Mouse (Mus musculus) embryonic facial prominence, embryonic 14.5 days (tissue): ENCODE measurements around the gene Flt3l. TPM values are rescaled to one million over a fixed set of nuclear protein-coding genes. Genes with fewer than 3 reads are reported as not detected.
A peak's percentile ranks its signal among the peaks of the same experiment; 100 is the strongest.
"Not testable (repeated sequence)": the region's sequence is repeated elsewhere in the genome, so short reads cannot be mapped to it uniquely, and the experiment has no call there.

Source experiments
- ATAC-seq: fragments of 200-750 bp; cut with Nextera tagmentation; 2 replicates; pipeline ENCODE4 v1.8.0; 2017; ENCODE audit warnings: low read depth, moderate number of reproducible peaks, moderate TSS enrichment
- DNase-seq: peaks from one replicate; pipeline ENCODE4 v3.0.0-alpha.2; 2015; ENCODE audit warnings: low spot score
- H3K27ac ChIP-seq: fragments of 300-500 bp; sonication (generic); replicated peaks from 2 replicates; pipeline ENCODE4 v1.5.1; 2014; ENCODE audit warnings: low read depth, mild to moderate bottlenecking, low read length, moderate library complexity
- H3K27me3 ChIP-seq: fragments of 300-500 bp; sonication (generic); replicated peaks from 2 replicates; pipeline ENCODE4 v1.6.1; 2014; ENCODE audit warnings: low read length; ENCODE audit not compliant: control insufficient read depth, insufficient read depth
- H3K36me3 ChIP-seq: fragments of 300-500 bp; sonication (generic); 2 replicates; pipeline ENCODE4 v1.6.1; 2014; ENCODE audit warnings: low read length, mixed read lengths; ENCODE audit not compliant: control insufficient read depth, insufficient read depth
- H3K4me1 ChIP-seq: fragments of 300-500 bp; sonication (generic); 2 replicates; pipeline ENCODE4 v1.6.1; 2014; ENCODE audit warnings: antibody characterized with exemption, low read length; ENCODE audit not compliant: control insufficient read depth, insufficient read depth
- H3K4me2 ChIP-seq: fragments of 300-500 bp; sonication (generic); 2 replicates; pipeline ENCODE4 v1.6.1; 2014; ENCODE audit warnings: low read depth, mild to moderate bottlenecking, low read length, moderate library complexity, mixed read lengths
- H3K4me3 ChIP-seq: fragments of 300-500 bp; sonication (generic); 2 replicates; pipeline ENCODE4 v1.5.1; 2014; ENCODE audit warnings: low read depth, mild to moderate bottlenecking, low read length
- H3K9ac ChIP-seq: fragments of 300-500 bp; sonication (generic); 2 replicates; pipeline ENCODE4 v1.6.1; 2014; ENCODE audit warnings: low read depth, mild to moderate bottlenecking, low read length, moderate library complexity, mixed read lengths
- H3K9me3 ChIP-seq: fragments of 300-500 bp; sonication (generic); 2 replicates; pipeline ENCODE4 v1.6.1; 2016; ENCODE audit warnings: low read length; ENCODE audit not compliant: control insufficient read depth
- WGBS: fragments of 180-500 bp; shearing (Covaris S2); extraction: QIAGEN DNeasy Blood & Tissue Kit; methylation state at CpG from one replicate; pipeline ENCODE4 v1.1.7; 2014; 5-methylcytosine and 5-hydroxymethylcytosine counted together
- polyA plus RNA-seq: library from polyadenylated mRNA; unstranded; fragments of >200 nt; fragmentation: Nextera tagmentation; extraction: Ambion mirVana; gene quantifications from 2 replicates; pipeline ENCODE4 v1.2.1, GENCODE M21; 2014

Gene Flt3l
- polyA plus RNA-seq, 1 experiment from 2014 or later: 2.3 TPM

DNA sequence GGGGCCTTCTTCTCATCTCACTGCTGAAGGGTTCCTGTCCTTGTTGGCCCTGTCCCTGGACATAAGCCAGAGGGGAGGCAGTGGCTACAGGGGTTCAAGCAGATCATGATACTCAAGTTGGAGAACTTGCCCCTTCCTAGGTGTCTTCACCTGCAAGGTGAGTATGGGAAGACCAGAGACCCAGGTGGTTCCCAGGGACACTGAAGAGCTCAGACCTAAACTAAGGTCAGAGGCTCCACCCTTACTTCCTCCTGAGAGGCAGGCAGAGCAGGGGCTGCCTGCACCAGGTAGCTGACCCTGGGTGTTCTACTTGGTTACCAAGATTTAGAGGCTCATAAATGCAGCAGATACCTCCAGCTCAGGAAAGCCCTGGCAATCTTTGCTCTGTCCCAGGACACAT lies 14.3 kb downstream of the Flt3l start:
- H3K4me3 ChIP-seq: no peak overlapping the region
- ATAC-seq (no peak), DNase-seq (no peak)
- H3K27ac ChIP-seq: no peak overlapping the region
- H3K9ac ChIP-seq: 0 out of 2 replicates have a peak overlapping the region, but pooled peaks have one; percentile 11
- no peak overlapping the region for H3K4me2 ChIP-seq
- H3K27me3 ChIP-seq: no peaks in the 10 kb centered on the region
- peaks cover 17% of the 10 kb centered on the region for H3K4me1 ChIP-seq
- H3K36me3 ChIP-seq: peaks cover 71% of the 10 kb centered on the region
- H3K9me3 ChIP-seq: no peaks in the 10 kb centered on the region

DNA sequence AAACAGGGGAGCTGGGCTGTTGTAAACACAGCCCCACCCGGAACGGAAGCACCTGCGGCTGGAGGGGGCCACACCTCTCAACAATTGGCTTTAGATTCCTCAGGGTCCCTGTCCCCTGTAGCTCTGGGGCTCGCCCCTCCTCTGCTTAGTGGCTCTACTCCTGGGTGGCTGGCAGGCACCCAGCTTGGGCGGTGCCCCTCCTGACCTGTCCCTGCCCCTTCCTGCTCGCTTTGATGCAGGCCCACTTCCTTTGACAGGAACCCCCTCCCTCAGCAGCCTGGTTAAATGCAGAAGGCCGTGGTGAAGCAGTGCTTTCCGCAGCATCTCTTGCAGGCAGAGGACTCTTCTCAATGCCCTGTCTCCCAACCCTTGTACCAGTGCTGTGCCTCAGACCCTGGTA lies 14.8 kb downstream of the Flt3l start:
- 52% methylated on average over 8 of the region's 8 CpGs for WGBS
- no peak for DNase-seq
- no peak overlapping the region for H3K27ac ChIP-seq

DNA sequence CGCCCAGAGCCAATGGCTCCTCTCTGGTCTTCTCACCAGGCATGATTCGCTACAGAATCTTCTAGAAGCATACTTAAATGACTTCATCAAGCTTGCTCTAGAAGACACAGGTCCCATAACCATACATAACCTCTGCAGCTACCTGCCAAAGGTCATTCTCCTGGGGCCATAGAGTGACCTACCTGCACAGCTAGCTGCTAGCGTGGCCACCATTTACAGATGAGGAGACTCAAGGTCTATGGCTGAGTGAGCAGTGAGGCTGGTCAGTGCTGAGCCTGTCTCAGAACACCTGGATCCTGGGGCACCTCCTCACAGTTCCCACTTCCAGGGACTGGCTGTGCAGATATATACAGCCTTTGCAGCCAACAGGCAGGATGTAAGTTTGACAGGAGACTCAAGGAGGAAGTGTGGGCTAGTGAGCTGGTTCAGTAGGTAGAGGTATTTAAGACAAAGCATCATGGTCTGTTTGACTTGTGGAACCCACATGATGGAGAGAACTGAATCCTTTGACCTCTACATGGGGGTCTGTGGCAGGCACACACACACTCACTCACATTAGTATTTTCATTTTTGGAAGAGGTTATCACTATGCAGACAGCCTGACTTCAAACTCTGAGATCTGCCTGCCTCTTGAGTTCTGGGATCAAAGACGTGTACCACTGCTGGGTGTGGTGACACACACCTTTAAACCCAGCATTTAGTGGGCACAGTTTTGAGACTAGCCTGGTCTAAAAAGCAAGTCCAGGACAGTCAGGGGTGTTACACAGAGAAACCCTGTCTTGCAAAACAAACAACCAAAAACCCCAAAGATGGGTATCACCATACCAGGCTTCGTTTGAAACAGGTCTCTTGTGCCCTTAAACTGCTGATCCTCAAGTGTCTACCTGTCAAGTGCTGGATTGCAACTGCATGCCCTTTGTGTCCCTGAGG lies 16.2 kb downstream of the Flt3l start:
- no peak for ATAC-seq
- WGBS: 79% methylated on average over 5 of the region's 5 CpGs
- H3K36me3 ChIP-seq: peaks cover 51% of the 10 kb centered on the region
- H3K27me3 ChIP-seq: no peaks in the 10 kb centered on the region
- no peak overlapping the region for H3K4me3 ChIP-seq
- peaks cover 11% of the 10 kb centered on the region for H3K4me1 ChIP-seq
- no peak overlapping the region for H3K27ac ChIP-seq
- H3K9ac ChIP-seq: no peak overlapping the region
- DNase-seq: no peak
- H3K4me2 ChIP-seq: no peak overlapping the region
- H3K9me3 ChIP-seq: no peaks in the 10 kb centered on the region

More for the DNA sequence above, 14.8 kb downstream of the Flt3l start:
- Histone ChIP-seq H3K9me3 (no peaks in the 10 kb centered on the region), H3K4me1 (peaks cover 11% of the 10 kb centered on the region), H3K4me2 (no peak overlapping the region), H3K4me3 (no peak overlapping the region), H3K36me3 (peaks cover 65% of the 10 kb centered on the region), H3K9ac (0 out of 2 replicates have a peak overlapping the region, but pooled peaks have one; percentile 11), H3K27me3 (no peaks in the 10 kb centered on the region)
- ATAC-seq: no peak

DNA sequence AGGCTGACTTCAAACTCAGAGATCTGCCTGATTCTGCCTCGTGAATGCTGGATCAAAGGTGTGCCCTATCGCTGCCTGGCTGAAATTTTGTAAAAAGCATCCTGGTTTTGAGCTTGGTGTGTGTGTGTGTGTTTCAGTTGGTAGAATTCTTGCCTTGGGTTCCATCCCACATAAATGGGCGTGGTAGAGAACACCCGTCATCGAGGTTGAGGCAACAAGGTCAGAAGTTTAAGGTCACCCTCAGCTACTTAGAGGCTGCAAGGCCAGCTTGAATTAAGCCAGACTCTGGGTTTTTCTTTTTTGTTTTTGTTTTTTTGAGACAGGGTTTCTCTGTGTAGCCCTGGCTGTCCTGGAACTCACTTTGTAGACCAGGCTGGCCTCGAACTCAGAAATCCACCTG lies 17.9 kb downstream of the Flt3l start:
- 88% methylated on average over 6 of the region's 6 CpGs for WGBS
- H3K9me3 ChIP-seq: no peaks in the 10 kb centered on the region
- no peaks in the 10 kb centered on the region for H3K27me3 ChIP-seq
- ATAC-seq (no peak), DNase-seq (no peak)
- peaks cover 47% of the 10 kb centered on the region for H3K36me3 ChIP-seq
- H3K27ac ChIP-seq: no peak overlapping the region
- peaks cover 8% of the 10 kb centered on the region for H3K4me1 ChIP-seq
- H3K9ac ChIP-seq: no peak overlapping the region
- H3K4me2 ChIP-seq: no peak overlapping the region
- no peak overlapping the region for H3K4me3 ChIP-seq

DNA sequence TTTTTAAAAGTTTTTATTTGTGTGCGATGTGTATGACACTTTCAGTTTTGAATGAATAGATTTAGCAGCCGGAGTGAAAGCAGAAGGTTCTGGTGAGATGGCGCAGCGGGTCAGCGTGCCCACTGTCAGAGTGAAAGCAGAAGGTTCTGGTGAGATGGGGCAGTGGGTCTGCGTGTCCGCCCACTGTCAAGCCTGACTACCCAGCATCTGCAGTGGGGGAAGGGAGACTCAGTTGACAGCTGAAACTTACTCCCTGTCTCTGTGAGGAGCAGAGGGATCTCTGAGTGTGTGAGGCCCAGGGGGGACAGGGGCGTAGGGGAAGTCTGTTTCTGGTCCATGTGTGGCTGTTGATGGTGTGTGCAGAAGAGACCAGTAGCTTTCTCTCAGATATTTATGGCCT lies 18.7 kb downstream of the Flt3l start:
- Histone ChIP-seq H3K4me2 (no peak overlapping the region), H3K36me3 (peaks cover 40% of the 10 kb centered on the region), H3K9ac (no peak overlapping the region), H3K4me1 (peaks cover under 1% of the 10 kb centered on the region; the same call in 1 of the 2 replicates), H3K27ac (no peak overlapping the region), H3K4me3 (no peak overlapping the region), H3K9me3 (no peaks in the 10 kb centered on the region), H3K27me3 (no peaks in the 10 kb centered on the region)
- DNase-seq (no peak), ATAC-seq (no peak)
- 80% methylated on average over 8 of the region's 8 CpGs for WGBS

GRCm38 (mm10) chr7:45113476-45113875 lies 22.8 kb downstream of the Flt3l start:
- no peak overlapping the region for H3K27ac ChIP-seq
- no peak overlapping the region for H3K4me3 ChIP-seq
- no peaks in the 10 kb centered on the region for H3K9me3 ChIP-seq
- no peaks in the 10 kb centered on the region for H3K4me1 ChIP-seq
- no peak for DNase-seq
- no peak overlapping the region for H3K4me2 ChIP-seq
- no peak for ATAC-seq
- H3K27me3 ChIP-seq: no peaks in the 10 kb centered on the region
- 84% methylated on average over 2 of the region's 2 CpGs for WGBS
- 0 out of 2 replicates have a peak, but pooled peaks cover 3% of the 10 kb centered on the region for H3K36me3 ChIP-seq
- H3K9ac ChIP-seq: no peak overlapping the region

DNA sequence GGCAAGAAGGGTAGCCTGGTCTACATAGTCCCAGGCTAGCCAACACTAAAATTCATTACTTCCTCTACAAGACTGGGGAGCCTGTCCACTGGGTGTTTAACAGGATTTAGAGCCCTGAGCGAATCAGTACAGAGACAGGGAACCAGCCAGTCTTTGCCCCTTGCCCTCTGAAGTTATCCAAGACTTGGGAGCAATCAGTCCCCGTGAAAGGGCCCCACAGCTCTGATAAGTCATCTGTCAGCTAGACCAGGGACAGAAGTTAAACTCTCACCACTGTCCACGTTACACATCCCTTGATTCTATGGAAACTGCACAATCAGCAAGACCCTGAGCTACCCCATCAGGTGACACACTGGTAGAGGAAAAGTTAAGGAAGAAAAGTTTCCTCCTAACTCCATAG lies 23.7 kb downstream of the Flt3l start:
- no peaks in the 10 kb centered on the region for H3K36me3 ChIP-seq
- H3K9ac ChIP-seq: no peak overlapping the region
- no peaks in the 10 kb centered on the region for H3K27me3 ChIP-seq
- H3K27ac ChIP-seq: no peak overlapping the region
- DNase-seq (no peak), ATAC-seq (no peak)
- no peaks in the 10 kb centered on the region for H3K9me3 ChIP-seq
- no peak overlapping the region for H3K4me3 ChIP-seq
- no peak overlapping the region for H3K4me2 ChIP-seq
- WGBS: 51% methylated on average over 3 of the region's 3 CpGs
- no peaks in the 10 kb centered on the region for H3K4me1 ChIP-seq

GRCm38 (mm10) chr7:45111940-45112339 lies 24.3 kb downstream of the Flt3l start:
- ATAC-seq: no peak
- H3K9me3 ChIP-seq: no peaks in the 10 kb centered on the region
- H3K9ac ChIP-seq: no peak overlapping the region
- no peaks in the 10 kb centered on the region for H3K4me1 ChIP-seq
- DNase-seq: no peak
- H3K27me3 ChIP-seq: no peaks in the 10 kb centered on the region
- no peak overlapping the region for H3K4me2 ChIP-seq
- no peak overlapping the region for H3K4me3 ChIP-seq
- no peak overlapping the region for H3K27ac ChIP-seq
- no peaks in the 10 kb centered on the region for H3K36me3 ChIP-seq
- WGBS: 55% methylated on average over 2 of the region's 2 CpGs

DNA sequence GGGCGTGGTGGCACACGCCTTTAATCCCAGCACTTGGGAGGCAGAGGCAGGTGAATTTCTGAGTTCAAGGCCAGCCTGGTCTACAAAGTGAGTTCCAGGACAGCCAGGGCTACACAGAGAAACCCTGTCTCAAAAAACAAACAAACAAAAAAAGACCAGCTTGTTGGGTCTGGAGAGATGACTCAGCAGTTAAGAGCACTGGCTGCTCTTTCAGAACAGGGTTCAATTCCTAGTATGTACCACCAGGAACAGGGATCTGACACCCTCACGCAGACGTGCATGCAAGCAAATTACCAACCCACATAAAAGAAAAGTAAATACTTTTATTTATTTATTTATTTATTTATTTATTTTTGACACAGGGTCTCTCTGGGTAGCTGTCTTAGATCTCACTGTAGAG lies 26.1 kb downstream of the Flt3l start:
- DNase-seq, ATAC-seq, H3K27ac ChIP-seq, H3K9ac ChIP-seq, H3K4me3 ChIP-seq, H3K4me2 ChIP-seq, H3K4me1 ChIP-seq, H3K36me3 ChIP-seq, H3K27me3 ChIP-seq, H3K9me3 ChIP-seq: not testable (repeated sequence)
- 88% methylated on average over 4 of the region's 4 CpGs for WGBS
